Comparison of ENCODE assay signal across 15 mouse cellular contexts in genomic region chr1:74809007-74809406, GRCm38 (mm10). TPM values are rescaled to one million over a fixed set of nuclear protein-coding genes. Genes with fewer than 3 reads are reported as not detected.
DNase-seq lines count a peak whose midpoint lies in the region; ATAC-seq and TF ChIP-seq lines count a peak whose summit lies in the region.
"Had no signal": no experiment of that assay in that cellular context is flagged by ENCODE, and none has a peak within 500 bp of the region (broad histone marks: within the 10 kb centered on the region; RNA-seq: fewer than 3 reads in every experiment).

No protein-coding gene starts in this region.

- H3K27ac ChIP-seq in hindbrain, embryonic 11.5 days (ENCODE audit: low read depth, low read length): no peak overlapping the region
- H3K27ac ChIP-seq: hindbrain, embryonic 10.5 days; liver, embryonic 13.5 days had no signal

- no peak for TF ChIP-seq POLR2A in brain, embryonic 14.5 days (IDR thresholded peaks at IDR 0.05; ENCODE audit: borderline replicate concordance, extremely low read depth, insufficient read depth, insufficient read length, poor library complexity, severe bottlenecking)

- H3K9ac ChIP-seq in hindbrain, embryonic 11.5 days (ENCODE audit: low read depth, low read length): no peak overlapping the region
- H3K9ac ChIP-seq: liver, embryonic 13.5 days had no signal

- peak; percentile 62 for TF ChIP-seq CTCF in E14TG2a.4 (conservative IDR thresholded peaks at IDR 0.05; ENCODE audit: low read length)
- peak; percentile 36; the same call in 1 of the 2 replicates for TF ChIP-seq CTCF in brain, embryonic 14.5 days (IDR thresholded peaks at IDR 0.05; ENCODE audit: borderline replicate concordance, extremely low read depth, insufficient read depth, insufficient read length)

- ATAC-seq in CD4-positive, CD25-positive, alpha-beta regulatory T cell, adult 4 months: no peak
- ATAC-seq in hindbrain, embryonic 11.5 days (ENCODE audit: low FRiP score): no peak

- peak; percentile 28 for DNase-seq in CD4-positive, CD25-positive, alpha-beta regulatory T cell, adult 2 months (ENCODE audit: low read depth, low spot score)
- peak; percentile 47 for DNase-seq in kidney, postnatal 10 days
- no peak for DNase-seq in kidney, adult 8-10 months
- DNase-seq in brain, embryonic 14.5 days (ENCODE audit: low read depth): no peak
- no peak for DNase-seq in ovary, postnatal 36 days (ENCODE audit: low spot score)
- DNase-seq in hindbrain, embryonic 11.5 days (ENCODE audit: low spot score): no peak
- DNase-seq: adrenal gland, adult 2 months; kidney, adult 9 months; liver, embryonic 13.5 days had no signal

- H3K27me3 ChIP-seq in E14TG2a.4 (ENCODE audit: insufficient read depth, low read length): peaks cover 75% of the 10 kb centered on the region
- H3K27me3 ChIP-seq in hindbrain, embryonic 11.5 days (ENCODE audit: control insufficient read depth, insufficient read depth, low read length): peaks cover 49% of the 10 kb centered on the region

- H3K4me3 ChIP-seq in E14TG2a.4 (replicated peaks; ENCODE audit: low read length): no peak overlapping the region
- H3K4me3 ChIP-seq in hindbrain, embryonic 11.5 days (ENCODE audit: low read depth, low read length): no peak overlapping the region
- H3K4me3 ChIP-seq: liver, embryonic 13.5 days had no signal

- no peak overlapping the region for H3K4me2 ChIP-seq in hindbrain, embryonic 11.5 days (replicated peaks; ENCODE audit: low read depth, low read length)
- H3K4me2 ChIP-seq: liver, embryonic 13.5 days had no signal

- H3K4me1 ChIP-seq in E14TG2a.4 (replicated peaks; ENCODE audit: low read depth, low read length): peaks cover 48% of the 10 kb centered on the region
- H3K4me1 ChIP-seq in hindbrain, embryonic 11.5 days (replicated peaks; ENCODE audit: control insufficient read depth, insufficient read depth, low read length): peaks cover 22% of the 10 kb centered on the region

- 59% methylated on average over 10 of the region's 10 CpGs for WGBS in hindbrain, embryonic 11.5 days

- no peaks in the 10 kb centered on the region for H3K36me3 ChIP-seq in E14TG2a.4 (ENCODE audit: insufficient read depth, low read length)
- no peaks in the 10 kb centered on the region for H3K36me3 ChIP-seq in hindbrain, embryonic 11.5 days (ENCODE audit: control insufficient read depth, insufficient read depth, low read length)
- H3K36me3 ChIP-seq: hindbrain, embryonic 10.5 days; liver, embryonic 13.5 days had no signal

- H3K9me3 ChIP-seq in E14TG2a.4 (ENCODE audit: low read length): no peaks in the 10 kb centered on the region
- no peaks in the 10 kb centered on the region for H3K9me3 ChIP-seq in hindbrain, embryonic 11.5 days (ENCODE audit: control insufficient read depth, low read length)
- H3K9me3 ChIP-seq: hindbrain, embryonic 10.5 days; liver, embryonic 13.5 days; megakaryocyte, embryonic 14.5 days had no signal

RNA-seq across cellular contexts. Expression of gene Wnt10a, which starts 17.7 kb away (rescaled TPM):
- under 1 TPM; 0.13 to 0.48 TPM for polyA plus RNA-seq in CD4-positive, CD25-positive, alpha-beta regulatory T cell, adult 4 months (2017; shearing (Covaris generic))
- polyA plus RNA-seq in brain, embryonic 14.5 days (2012; rRNA removed): 0.73 and 0.77 TPM in 2 replicates
- 1.6 and 2.0 TPM in 2 replicates for polyA plus RNA-seq in hindbrain, embryonic 11.5 days (2014; fragmentation: Nextera tagmentation; extraction: Ambion mirVana)
- polyA plus RNA-seq: liver, embryonic 13.5 days; Patski had no signal

RNA-seq across cellular contexts. Expression of gene Wnt6, which starts 37.3 kb away (rescaled TPM):
- polyA plus RNA-seq in CD4-positive, CD25-positive, alpha-beta regulatory T cell, adult 4 months (2017; shearing (Covaris generic)): not detected
- polyA plus RNA-seq in brain, embryonic 14.5 days (2012; rRNA removed): 4.4 and 9.1 TPM in 2 replicates
- polyA plus RNA-seq in hindbrain, embryonic 11.5 days (2014; fragmentation: Nextera tagmentation; extraction: Ambion mirVana): 6.7 and 10.0 TPM in 2 replicates
- polyA plus RNA-seq: Patski had no signal

RNA-seq across cellular contexts. Expression of gene Cdk5r2, which starts 45.7 kb away (rescaled TPM):
- not detected for polyA plus RNA-seq in CD4-positive, CD25-positive, alpha-beta regulatory T cell, adult 4 months (2017; shearing (Covaris generic))
- polyA plus RNA-seq in brain, embryonic 14.5 days (2012; rRNA removed): 51.5 and 90.9 TPM in 2 replicates
- 4.6 and 5.3 TPM in 2 replicates for polyA plus RNA-seq in hindbrain, embryonic 11.5 days (2014; fragmentation: Nextera tagmentation; extraction: Ambion mirVana)
- polyA plus RNA-seq: liver, embryonic 13.5 days; Patski; thymus, postnatal 0 days had no signal

RNA-seq across cellular contexts. Expression of gene Prkag3, which starts 60.0 kb away (rescaled TPM):
- not detected for polyA plus RNA-seq in CD4-positive, CD25-positive, alpha-beta regulatory T cell, adult 4 months (2017; shearing (Covaris generic))
- 0.09 and 0.10 TPM in 2 replicates for polyA plus RNA-seq in brain, embryonic 14.5 days (2012; rRNA removed)
- 0.22 TPM in 1 of 2 replicates, not detected in the other for polyA plus RNA-seq in hindbrain, embryonic 11.5 days (2014; fragmentation: Nextera tagmentation; extraction: Ambion mirVana)
- polyA plus RNA-seq: hindbrain, embryonic 10.5 days; Patski had no signal

Comparison
In these comparisons a context has a peak if more than half of its experiments do, and no peak if none do; other contexts are left out.
1. DNase-seq: peak in CD4-positive, CD25-positive, alpha-beta regulatory T cell, adult 2 months (single experiment) and kidney, postnatal 10 days (single experiment); none in kidney, adult 8-10 months (0 of 2), brain, embryonic 14.5 days (single experiment), ovary, postnatal 36 days (single experiment) and hindbrain, embryonic 11.5 days (single experiment).